Mouse (Mus musculus) retina, postnatal 1 day (tissue): ENCODE results near the gene Phactr2.

ENCODE experiments used
- DNase-seq: peaks from one replicate; pipeline ENCODE4 v3.0.0-alpha.2; 2012

Gene Phactr2

GRCm38 (mm10) chr10:13388116-13388922 is 85.9 kb downstream of the Phactr2 start:
- DNase-seq = peak; percentile 84

GRCm38 (mm10) chr10:13384866-13385265 is 89.3 kb downstream of the Phactr2 start:
- DNase-seq = no peak

- no peak for DNase-seq
These were observed 96.3 kb downstream of the Phactr2 start for GRCm38 (mm10) chr10:13377895-13378294.

GRCm38 (mm10) chr10:13376428-13377260 is 97.6 kb downstream of the Phactr2 start:
- DNase-seq = no peak

GRCm38 (mm10) chr10:13375820-13376219 is 98.4 kb downstream of the Phactr2 start:
- DNase-seq = peak; percentile 38

- no peak for DNase-seq
These were observed 104.4 kb downstream of the Phactr2 start for GRCm38 (mm10) chr10:13369581-13370375.

- no peak for DNase-seq
These were observed 110.0 kb downstream of the Phactr2 start for GRCm38 (mm10) chr10:13364286-13364580.

- DNase-seq = no peak
These were observed 110.5 kb downstream of the Phactr2 start for GRCm38 (mm10) chr10:13363499-13364285.

GRCm38 (mm10) chr10:13360913-13361312 is 113.3 kb downstream of the Phactr2 start:
- DNase-seq = no peak

- DNase-seq = no peak
These were observed 114.4 kb downstream of the Phactr2 start for GRCm38 (mm10) chr10:13359846-13360245.

GRCm38 (mm10) chr10:13358679-13359078 is 115.5 kb downstream of the Phactr2 start:
- peak; percentile 67 for DNase-seq

- no peak for DNase-seq
These were observed 127.5 kb downstream of the Phactr2 start for GRCm38 (mm10) chr10:13346609-13347290.

- no peak for DNase-seq
These were observed 133.6 kb downstream of the Phactr2 start for GRCm38 (mm10) chr10:13340583-13340982.

- no peak for DNase-seq
These were observed 137.2 kb downstream of the Phactr2 start for GRCm38 (mm10) chr10:13336964-13337363.

- DNase-seq = no peak
These were observed 138.4 kb downstream of the Phactr2 start for GRCm38 (mm10) chr10:13335814-13336213.

GRCm38 (mm10) chr10:13335347-13335746 is 138.9 kb downstream of the Phactr2 start:
- no peak for DNase-seq

GRCm38 (mm10) chr10:13333781-13334180 is 140.4 kb downstream of the Phactr2 start:
- no peak for DNase-seq

- DNase-seq = no peak
These were observed 141.2 kb downstream of the Phactr2 start for GRCm38 (mm10) chr10:13332985-13333384.

- DNase-seq = no peak
These were observed 142.7 kb downstream of the Phactr2 start for GRCm38 (mm10) chr10:13331405-13332032.

- DNase-seq = no peak
These were observed 145.6 kb downstream of the Phactr2 start for GRCm38 (mm10) chr10:13328602-13329001.

- DNase-seq = no peak
These were observed 147.9 kb downstream of the Phactr2 start for GRCm38 (mm10) chr10:13326149-13326873.
